ENCODE assay signal across 8 mouse cellular contexts in the genomic region with DNA sequence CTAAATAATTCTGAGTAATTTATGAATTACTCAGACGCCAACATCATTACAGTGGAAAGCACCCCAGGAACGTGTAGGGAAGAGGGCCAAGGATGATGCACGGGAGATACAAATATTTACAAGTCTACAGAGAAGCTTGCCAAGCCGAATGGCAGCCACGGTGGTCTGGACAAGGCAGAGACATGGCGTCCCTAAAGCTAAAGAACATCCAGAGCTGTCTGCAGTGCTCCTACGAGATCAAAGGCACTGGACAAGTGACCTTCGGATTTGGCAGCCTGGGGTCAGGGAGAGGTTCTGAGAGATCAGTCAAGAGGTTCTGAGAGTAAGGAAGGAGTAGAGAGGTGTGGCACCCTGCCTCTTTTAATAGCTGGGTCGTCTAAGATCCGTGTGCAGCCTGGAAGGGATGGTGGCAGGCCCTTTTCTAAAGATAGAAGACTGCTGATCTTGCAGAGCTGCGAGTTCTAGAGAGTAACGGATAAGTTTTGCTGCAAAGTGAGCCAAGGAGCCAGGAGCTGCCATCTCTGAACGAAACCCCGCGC. TPM values are rescaled to one million over a fixed set of nuclear protein-coding genes. Genes with fewer than 3 reads are reported as not detected.
A peak's percentile ranks its signal among the peaks of the same experiment; 100 is the strongest.
DNase-seq lines count a peak whose midpoint lies in the region; ATAC-seq and TF ChIP-seq lines count a peak whose summit lies in the region.

No protein-coding gene starts in this region.

- peak overlapping the region; percentile 36 to 42; a peak in 3 of 4 replicates for H3K27ac ChIP-seq in heart, embryonic 14.5 days (replicated peaks in 1 of 2; ENCODE audit: control insufficient read depth in 1 of 2, insufficient read depth in 1 of 2, low read depth in 2 of 2, low read length in 2 of 2)
- no peak overlapping the region for H3K27ac ChIP-seq in forebrain, embryonic 11.5 days (ENCODE audit: low read depth, low read length)
- no peak overlapping the region for H3K27ac ChIP-seq in liver, embryonic 14.5 days
- H3K27ac ChIP-seq in stomach, embryonic 16.5 days (ENCODE audit: low read length): peak overlapping the region; percentile 56

- DNase-seq in heart, adult 18-20 months: no peak
- peak; percentile 38 for DNase-seq in Muller cell, postnatal 12 days (ENCODE audit: inconsistent ontology term)
- DNase-seq in forebrain, embryonic 11.5 days (ENCODE audit: low spot score): no peak
- DNase-seq in liver, embryonic 14.5 days (ENCODE audit: low read depth in 3 of 3, low spot score in 3 of 3): no peak
- no peak for DNase-seq in spleen, adult 12 weeks (ENCODE audit: low spot score)

- no peak for TF ChIP-seq CTCF in liver, embryonic 14.5 days (IDR thresholded peaks at IDR 0.05; ENCODE audit: low read depth)

- H3K4me1 ChIP-seq in heart, embryonic 14.5 days (ENCODE audit: control insufficient read depth in 2 of 2, insufficient read depth in 2 of 2, low read length in 2 of 2): peaks cover 10 to 11% of the 10 kb centered on the region in 2 experiments; a peak in 3 of 4 replicates
- H3K4me1 ChIP-seq in forebrain, embryonic 11.5 days (replicated peaks; ENCODE audit: control insufficient read depth, insufficient read depth, low read length): no peaks in the 10 kb centered on the region
- H3K4me1 ChIP-seq in liver, embryonic 14.5 days (replicated peaks; ENCODE audit: control insufficient read depth in 2 of 2, insufficient read depth in 2 of 2, low read length in 1 of 2): peaks cover 0 to 14% of the 10 kb centered on the region in 2 experiments; a peak in 2 of 4 replicates
- H3K4me1 ChIP-seq in stomach, embryonic 16.5 days (ENCODE audit: control insufficient read depth, insufficient read depth, low read length): peaks cover 13% of the 10 kb centered on the region

- H3K9me3 ChIP-seq in heart, embryonic 14.5 days (ENCODE audit: control insufficient read depth, low read length): no peaks in the 10 kb centered on the region
- no peaks in the 10 kb centered on the region for H3K9me3 ChIP-seq in forebrain, embryonic 11.5 days (ENCODE audit: control insufficient read depth, low read length)
- H3K9me3 ChIP-seq in liver, embryonic 14.5 days (ENCODE audit: control insufficient read depth, low read length): no peaks in the 10 kb centered on the region
- no peaks in the 10 kb centered on the region for H3K9me3 ChIP-seq in stomach, embryonic 16.5 days (replicated peaks; ENCODE audit: control insufficient read depth, low read length)

- WGBS in heart, embryonic 14.5 days: 46% methylated on average over 15 of the region's 15 CpGs
- 48% methylated on average over 15 of the region's 15 CpGs for WGBS in forebrain, embryonic 11.5 days
- 41% methylated on average over 15 of the region's 15 CpGs for WGBS in liver, embryonic 14.5 days (ENCODE audit: insufficient replicate concordance)
- 32% methylated on average over 15 of the region's 15 CpGs for WGBS in stomach, embryonic 16.5 days

- H3K4me2 ChIP-seq in heart, embryonic 14.5 days (ENCODE audit: low read length): peak overlapping the region; percentile 77
- H3K4me2 ChIP-seq in forebrain, embryonic 11.5 days (ENCODE audit: low read depth, low read length, severe bottlenecking): peak overlapping the region; percentile 74
- H3K4me2 ChIP-seq in liver, embryonic 14.5 days (ENCODE audit: low read depth): peak overlapping the region; percentile 86
- peak overlapping the region; percentile 61 for H3K4me2 ChIP-seq in stomach, embryonic 16.5 days (ENCODE audit: low read depth, low read length)

- TF ChIP-seq EP300 in liver, embryonic 14.5 days (IDR thresholded peaks at IDR 0.05; ENCODE audit: low read depth): no peak

- peak overlapping the region; percentile 78 to 99 for H3K4me3 ChIP-seq in heart, embryonic 14.5 days (ENCODE audit: control insufficient read depth in 1 of 2, insufficient read depth in 1 of 2, low read depth in 1 of 2, low read length in 2 of 2)
- peak overlapping the region; percentile 67 for H3K4me3 ChIP-seq in forebrain, embryonic 11.5 days (ENCODE audit: low read depth, low read length)
- peak overlapping the region; percentile 47 to 74 for H3K4me3 ChIP-seq in liver, embryonic 14.5 days (ENCODE audit: insufficient read depth in 1 of 2, low read depth in 2 of 2, low read length in 2 of 2)
- peak overlapping the region; percentile 93 for H3K4me3 ChIP-seq in stomach, embryonic 16.5 days (replicated peaks; ENCODE audit: low read length)

- peak overlapping the region; percentile 67 for H3K9ac ChIP-seq in heart, embryonic 14.5 days (ENCODE audit: low read length)
- H3K9ac ChIP-seq in forebrain, embryonic 11.5 days (ENCODE audit: low read length): peak overlapping the region; percentile 54
- H3K9ac ChIP-seq in liver, embryonic 14.5 days (replicated peaks): peak overlapping the region; percentile 43
- H3K9ac ChIP-seq in stomach, embryonic 16.5 days (ENCODE audit: low read length): peak overlapping the region; percentile 71

- H3K36me3 ChIP-seq in heart, embryonic 14.5 days (ENCODE audit: control insufficient read depth, insufficient read depth, low read length): no peaks in the 10 kb centered on the region
- H3K36me3 ChIP-seq in forebrain, embryonic 11.5 days (ENCODE audit: control insufficient read depth, insufficient read depth, low read length): no peaks in the 10 kb centered on the region
- no peaks in the 10 kb centered on the region for H3K36me3 ChIP-seq in liver, embryonic 14.5 days (replicated peaks; ENCODE audit: control insufficient read depth, insufficient read depth, low read depth)
- H3K36me3 ChIP-seq in stomach, embryonic 16.5 days (ENCODE audit: control insufficient read depth, insufficient read depth, low read length): no peaks in the 10 kb centered on the region

- ATAC-seq in heart, embryonic 14.5 days (ENCODE audit: insufficient number of reproducible peaks, insufficient read depth, low FRiP score, low read depth): no peak
- no peak; the same call in 1 of the 2 replicates for ATAC-seq in forebrain, embryonic 11.5 days (replicated peaks; ENCODE audit: low FRiP score)
- ATAC-seq in liver, embryonic 14.5 days (ENCODE audit: insufficient read depth): peak; percentile 8
- ATAC-seq in stomach, embryonic 16.5 days (ENCODE audit: insufficient read depth, low FRiP score): 0 out of 2 replicates have a peak, but pooled peaks have one; percentile 3
- ATAC-seq in granulocyte monocyte progenitor cell, adult 5-6 weeks (replicated peaks; ENCODE audit: poor library complexity, severe bottlenecking): no peak

- H3K27me3 ChIP-seq in heart, embryonic 14.5 days (ENCODE audit: control insufficient read depth, insufficient read depth, low read length): no peaks in the 10 kb centered on the region
- H3K27me3 ChIP-seq in forebrain, embryonic 11.5 days (ENCODE audit: control insufficient read depth, insufficient read depth, low read length): no peaks in the 10 kb centered on the region
- no peaks in the 10 kb centered on the region for H3K27me3 ChIP-seq in liver, embryonic 14.5 days (ENCODE audit: control insufficient read depth, insufficient read depth, low read length)
- no peaks in the 10 kb centered on the region for H3K27me3 ChIP-seq in stomach, embryonic 16.5 days (ENCODE audit: control insufficient read depth, insufficient read depth, low read length)

RNA-seq across cellular contexts. Expression of gene Dap, which starts 0.4 kb away (rescaled TPM):
- 56.1 and 63.4 TPM in 2 replicates for polyA plus RNA-seq in heart, embryonic 14.5 days (2014; fragmentation: Nextera tagmentation; extraction: Ambion mirVana)
- total RNA-seq in heart, adult 18-20 months (2021): 10 to 100 TPM; 18.4 to 23.9 TPM
- polyA plus RNA-seq in forebrain, embryonic 11.5 days (2014; fragmentation: Nextera tagmentation; extraction: Ambion mirVana): 39.3 and 39.9 TPM in 2 replicates
- polyA plus RNA-seq in liver, embryonic 14.5 days (2012; rRNA removed): 22.5 and 35.5 TPM in 2 replicates
- 41.2 and 44.4 TPM in 2 replicates for polyA plus RNA-seq in liver, embryonic 14.5 days (2014; fragmentation: Nextera tagmentation; extraction: Ambion mirVana)
- polyA plus RNA-seq in stomach, embryonic 16.5 days (2015; fragmentation: Nextera tagmentation; extraction: Ambion mirVana): 110 and 114 TPM in 2 replicates
- 128 and 157 TPM in 2 replicates for total RNA-seq in granulocyte monocyte progenitor cell, adult 5-6 weeks (2014; fragmentation: Nextera tagmentation)
- total RNA-seq in granulocyte monocyte progenitor cell, adult 5-6 weeks (2017): 87.6 and 117 TPM in 2 replicates

Comparison
In these comparisons a context has a peak if more than half of its experiments do, and no peak if none do; other contexts are left out.
1. ATAC-seq: peak in liver, embryonic 14.5 days (single experiment) and stomach, embryonic 16.5 days (single experiment); none in heart, embryonic 14.5 days (single experiment), forebrain, embryonic 11.5 days (single experiment) and granulocyte monocyte progenitor cell, adult 5-6 weeks (single experiment).
2. H3K27ac ChIP-seq: peak in heart, embryonic 14.5 days (2 of 2) and stomach, embryonic 16.5 days (single experiment); none in forebrain, embryonic 11.5 days (single experiment) and liver, embryonic 14.5 days (single experiment).
3. Peak in every context shown above with its lines, with median percentiles within 50 percentile points of each other: H3K4me2 ChIP-seq, H3K4me3 ChIP-seq and H3K9ac ChIP-seq.